Mouse (Mus musculus): Measurements from ENCODE around the gene Styxl1. TPM values are rescaled to one million over a fixed set of nuclear protein-coding genes. Genes with fewer than 3 reads are reported as not detected.

Styxl1 gene
- polyA plus RNA-seq, 1 experiment: 0.07 TPM

- H3K4me3 ChIP-seq: no peak overlapping the region
- peaks cover 3% of the 10 kb centered on the region for H3K27me3 ChIP-seq (ENCODE audit: control insufficient read depth, insufficient read depth, insufficient read length)
- H3K79me2 ChIP-seq (ENCODE audit: control insufficient read depth, insufficient read depth): no peaks in the 10 kb centered on the region
- no peak overlapping the region for H3K4me2 ChIP-seq (ENCODE audit: low read depth)
- no peaks in the 10 kb centered on the region for H3K36me3 ChIP-seq (ENCODE audit: control insufficient read depth, insufficient read depth)
- TF ChIP-seq USF1 (IDR thresholded peaks at IDR 0.05; ENCODE audit: low read depth): no peak
- no peak for TF ChIP-seq SRF (IDR thresholded peaks at IDR 0.05; ENCODE audit: control insufficient read depth, insufficient read length, low read depth)
- no peak for TF ChIP-seq MYOD1 (IDR thresholded peaks at IDR 0.05; ENCODE audit: control insufficient read depth in 1 of 3, insufficient read length in 2 of 3, low read depth in 2 of 3)
- TF ChIP-seq POLR2AphosphoS2 (IDR thresholded peaks at IDR 0.05; ENCODE audit: insufficient read length, low read depth): no peak
- no peak for TF ChIP-seq MYOG (IDR thresholded peaks at IDR 0.05; ENCODE audit: control insufficient read depth in 1 of 3, insufficient read depth in 1 of 3, insufficient read length in 2 of 3, low read depth in 2 of 3)
- no peak for TF ChIP-seq MAX (IDR thresholded peaks at IDR 0.05; ENCODE audit: low read depth)
- H3ac ChIP-seq (ENCODE audit: control insufficient read depth, insufficient read length): no peak overlapping the region
These were observed 14.7 kb downstream of the Styxl1 start for GRCm38 (mm10) chr5:135763526-135763925.

GRCm38 (mm10) chr5:135761881-135762280 lies 16.3 kb downstream of the Styxl1 start:
- H3K79me2 ChIP-seq (ENCODE audit: control insufficient read depth, insufficient read depth): no peaks in the 10 kb centered on the region
- H3K4me3 ChIP-seq: no peak overlapping the region
- H3K4me2 ChIP-seq (ENCODE audit: low read depth): no peak overlapping the region
- TF ChIP-seq POLR2AphosphoS2 (IDR thresholded peaks at IDR 0.05; ENCODE audit: insufficient read length, low read depth) (no peak), REST (IDR thresholded peaks at IDR 0.05; ENCODE audit: insufficient read depth, insufficient read length) (no peak), MYOD1 (IDR thresholded peaks at IDR 0.05; ENCODE audit: control insufficient read depth in 1 of 3, insufficient read length in 2 of 3, low read depth in 2 of 3) (no peak), CEBPB (IDR thresholded peaks at IDR 0.05; ENCODE audit: insufficient read depth, poor library complexity, severe bottlenecking) (no peak), USF1 (IDR thresholded peaks at IDR 0.05; ENCODE audit: low read depth) (no peak), TCF12 (IDR thresholded peaks at IDR 0.05; ENCODE audit: insufficient read depth, poor library complexity, severe bottlenecking) (no peak), MYOG (IDR thresholded peaks at IDR 0.05; ENCODE audit: control insufficient read depth in 1 of 3, insufficient read depth in 1 of 3, insufficient read length in 2 of 3, low read depth in 2 of 3) (no peak), POLR2A (IDR thresholded peaks at IDR 0.05; ENCODE audit: insufficient read length, low read depth) (no peak), SRF (IDR thresholded peaks at IDR 0.05; ENCODE audit: control insufficient read depth, insufficient read length, low read depth) (no peak), MAX (IDR thresholded peaks at IDR 0.05; ENCODE audit: low read depth) (no peak), E2F4 (IDR thresholded peaks at IDR 0.05; ENCODE audit: insufficient read depth) (no peak), TCF3 (IDR thresholded peaks at IDR 0.05; ENCODE audit: insufficient read length, low read depth) (no peak)
- H3K36me3 ChIP-seq (ENCODE audit: control insufficient read depth, insufficient read depth): no peaks in the 10 kb centered on the region
- no peak overlapping the region for H3ac ChIP-seq (ENCODE audit: control insufficient read depth, insufficient read length)
- no peaks in the 10 kb centered on the region for H3K27me3 ChIP-seq (ENCODE audit: control insufficient read depth, insufficient read depth, insufficient read length)

- Histone ChIP-seq H3ac (ENCODE audit: control insufficient read depth, insufficient read length) (no peak overlapping the region), H3K36me3 (ENCODE audit: control insufficient read depth, insufficient read depth) (no peaks in the 10 kb centered on the region), H3K4me2 (ENCODE audit: low read depth) (no peak overlapping the region), H3K4me3 (no peak overlapping the region), H3K27me3 (ENCODE audit: control insufficient read depth, insufficient read depth, insufficient read length) (no peaks in the 10 kb centered on the region), H3K79me2 (ENCODE audit: control insufficient read depth, insufficient read depth) (no peaks in the 10 kb centered on the region)
- no peak for TF ChIP-seq MYOG (IDR thresholded peaks at IDR 0.05; ENCODE audit: control insufficient read depth in 1 of 3, insufficient read depth in 1 of 3, insufficient read length in 2 of 3, low read depth in 2 of 3)
- TF ChIP-seq TCF12 (IDR thresholded peaks at IDR 0.05; ENCODE audit: insufficient read depth, poor library complexity, severe bottlenecking): no peak
- TF ChIP-seq POLR2A (IDR thresholded peaks at IDR 0.05; ENCODE audit: insufficient read length, low read depth): no peak
- TF ChIP-seq E2F4 (IDR thresholded peaks at IDR 0.05; ENCODE audit: insufficient read depth): no peak
- TF ChIP-seq POLR2AphosphoS2 (IDR thresholded peaks at IDR 0.05; ENCODE audit: insufficient read length, low read depth): no peak
- TF ChIP-seq REST (IDR thresholded peaks at IDR 0.05; ENCODE audit: insufficient read depth, insufficient read length): no peak
- no peak for TF ChIP-seq TCF3 (IDR thresholded peaks at IDR 0.05; ENCODE audit: insufficient read length, low read depth)
These were observed 26.6 kb downstream of the Styxl1 start for GRCm38 (mm10) chr5:135751595-135751994.

GRCm38 (mm10) chr5:135751041-135751440 lies 27.1 kb downstream of the Styxl1 start:
- no peaks in the 10 kb centered on the region for H3K27me3 ChIP-seq (ENCODE audit: control insufficient read depth, insufficient read depth, insufficient read length)
- TF ChIP-seq E2F4 (IDR thresholded peaks at IDR 0.05; ENCODE audit: insufficient read depth): no peak
- no peak for TF ChIP-seq USF1 (IDR thresholded peaks at IDR 0.05; ENCODE audit: low read depth)
- TF ChIP-seq MYOG (IDR thresholded peaks at IDR 0.05; ENCODE audit: control insufficient read depth in 1 of 3, insufficient read depth in 1 of 3, insufficient read length in 2 of 3, low read depth in 2 of 3): no peak
- no peak for TF ChIP-seq CEBPB (IDR thresholded peaks at IDR 0.05; ENCODE audit: insufficient read depth, poor library complexity, severe bottlenecking)
- TF ChIP-seq MAX (IDR thresholded peaks at IDR 0.05; ENCODE audit: low read depth): no peak
- TF ChIP-seq POLR2A (IDR thresholded peaks at IDR 0.05; ENCODE audit: insufficient read length, low read depth): no peak
- no peak for TF ChIP-seq POLR2AphosphoS2 (IDR thresholded peaks at IDR 0.05; ENCODE audit: insufficient read length, low read depth)
- TF ChIP-seq SRF (IDR thresholded peaks at IDR 0.05; ENCODE audit: control insufficient read depth, insufficient read length, low read depth): no peak
- no peak for TF ChIP-seq TCF12 (IDR thresholded peaks at IDR 0.05; ENCODE audit: insufficient read depth, poor library complexity, severe bottlenecking)
- TF ChIP-seq TCF3 (IDR thresholded peaks at IDR 0.05; ENCODE audit: insufficient read length, low read depth): no peak
- no peak for TF ChIP-seq REST (IDR thresholded peaks at IDR 0.05; ENCODE audit: insufficient read depth, insufficient read length)
- TF ChIP-seq MYOD1 (IDR thresholded peaks at IDR 0.05; ENCODE audit: control insufficient read depth in 1 of 3, insufficient read length in 2 of 3, low read depth in 2 of 3): no peak
- no peaks in the 10 kb centered on the region for H3K79me2 ChIP-seq (ENCODE audit: control insufficient read depth, insufficient read depth)
- no peak overlapping the region for H3ac ChIP-seq (ENCODE audit: control insufficient read depth, insufficient read length)
- no peaks in the 10 kb centered on the region for H3K36me3 ChIP-seq (ENCODE audit: control insufficient read depth, insufficient read depth)
- no peak overlapping the region for H3K4me3 ChIP-seq
- no peak overlapping the region for H3K4me2 ChIP-seq (ENCODE audit: low read depth)

- Histone ChIP-seq H3K4me3 (peak overlapping the region; percentile 60), H3K79me2 (ENCODE audit: control insufficient read depth, insufficient read depth) (no peaks in the 10 kb centered on the region), H3K4me2 (ENCODE audit: low read depth) (peak overlapping the region; percentile 86), H3K27me3 (ENCODE audit: control insufficient read depth, insufficient read depth, insufficient read length) (no peaks in the 10 kb centered on the region), H3ac (ENCODE audit: control insufficient read depth, insufficient read length) (no peak overlapping the region), H3K36me3 (ENCODE audit: control insufficient read depth, insufficient read depth) (no peaks in the 10 kb centered on the region)
- TF ChIP-seq MYOD1 (IDR thresholded peaks at IDR 0.05; ENCODE audit: control insufficient read depth in 1 of 3, insufficient read length in 2 of 3, low read depth in 2 of 3) (no peak), TCF3 (IDR thresholded peaks at IDR 0.05; ENCODE audit: insufficient read length, low read depth) (no peak), TCF12 (IDR thresholded peaks at IDR 0.05; ENCODE audit: insufficient read depth, poor library complexity, severe bottlenecking) (no peak), POLR2AphosphoS2 (IDR thresholded peaks at IDR 0.05; ENCODE audit: insufficient read length, low read depth) (no peak), USF1 (IDR thresholded peaks at IDR 0.05; ENCODE audit: low read depth) (no peak)
These were observed 33.4 kb downstream of the Styxl1 start for GRCm38 (mm10) chr5:135744742-135745141.

Measured in myocyte (in vitro differentiated cells).